Mouse (Mus musculus): ENCODE data around the gene Fcer1g.

DNA sequence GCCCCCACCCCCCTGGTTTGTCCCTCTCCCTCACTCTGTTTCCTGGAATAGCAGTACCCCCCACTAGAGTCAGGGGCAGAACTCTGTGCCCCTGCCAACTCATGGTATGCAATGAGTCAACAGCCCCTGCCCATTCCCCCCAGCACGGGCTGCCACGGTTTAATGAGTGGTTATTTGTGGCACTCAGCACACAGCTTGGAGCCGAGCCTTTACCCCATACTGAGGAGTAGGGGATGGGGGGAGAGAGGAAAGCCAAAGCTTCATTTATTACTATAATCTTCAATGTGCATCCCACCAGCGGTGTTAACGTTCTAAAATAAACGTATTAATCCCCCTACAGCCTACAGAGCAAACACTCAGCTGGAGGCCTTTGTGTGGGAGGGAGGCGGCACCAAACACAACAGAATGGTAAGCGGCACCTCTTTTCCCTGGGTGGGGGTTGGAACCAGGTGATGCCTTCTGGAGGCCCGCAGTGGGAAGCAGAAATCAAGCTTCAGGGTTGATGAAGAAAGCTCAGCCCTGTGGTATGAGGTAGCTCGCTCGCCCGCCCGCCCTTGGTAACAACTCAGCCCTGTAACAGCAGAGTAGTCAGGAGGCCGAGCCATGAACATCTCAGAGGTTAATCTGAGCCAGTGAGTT, 44.6 kb downstream of the Fcer1g start:
- TF ChIP-seq CTCF (IDR thresholded peaks at IDR 0.05; ENCODE audit: insufficient read depth, low read length): no peak
- no peak for TF ChIP-seq POLR2A (IDR thresholded peaks at IDR 0.05; ENCODE audit: borderline replicate concordance, extremely low read depth, low read depth, low read length)
